Mouse (Mus musculus): ENCODE measurements around the gene Olfr1301.

The Olfr1301 gene

DNA sequence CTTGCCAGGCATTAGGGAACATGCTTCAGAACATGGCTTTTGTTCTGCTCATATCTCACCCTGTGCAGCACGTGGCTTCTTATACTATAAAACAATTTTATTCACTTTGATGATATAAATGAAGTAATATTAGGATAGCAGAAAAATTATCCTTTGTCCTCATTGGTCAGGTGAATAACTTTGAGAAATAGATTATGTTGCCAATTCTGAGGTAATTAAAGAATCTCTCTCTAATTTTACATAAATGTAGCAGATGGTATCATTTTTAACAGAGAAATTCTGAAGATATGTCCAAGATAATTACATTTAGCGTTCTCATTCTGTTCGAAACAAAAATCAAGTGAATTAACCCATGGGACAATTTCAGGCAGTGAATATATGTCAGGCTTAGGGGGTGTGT lies at the start of gene Olfr1301:
Gene Olfr1301 (plus strand): TSS at position 301 of the 400 bp plus-strand sequence.
- DNase-seq (ENCODE audit: low read depth, low spot score), result no peak

DNA sequence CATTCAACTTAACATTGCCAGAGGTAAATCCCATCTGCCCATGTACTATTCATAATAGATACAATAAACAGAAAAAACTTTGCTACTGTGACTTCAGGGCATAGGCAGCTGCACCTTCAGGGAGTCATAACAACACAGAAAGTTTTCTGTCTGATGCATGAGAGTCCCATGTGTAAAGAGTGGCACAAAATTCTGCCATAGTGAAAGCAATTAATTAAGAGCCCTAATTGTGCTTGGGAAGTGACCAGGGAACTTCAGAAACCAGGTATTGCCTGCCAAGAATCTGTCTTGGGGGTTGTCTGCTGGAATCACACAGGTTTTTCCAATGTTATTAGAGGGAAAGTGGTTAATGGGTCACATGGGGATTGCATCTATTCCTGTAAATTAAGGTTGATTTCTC lies 24.1 kb upstream of the Olfr1301 start:
- no peak for DNase-seq (ENCODE audit: low read depth, low spot score)

DNA sequence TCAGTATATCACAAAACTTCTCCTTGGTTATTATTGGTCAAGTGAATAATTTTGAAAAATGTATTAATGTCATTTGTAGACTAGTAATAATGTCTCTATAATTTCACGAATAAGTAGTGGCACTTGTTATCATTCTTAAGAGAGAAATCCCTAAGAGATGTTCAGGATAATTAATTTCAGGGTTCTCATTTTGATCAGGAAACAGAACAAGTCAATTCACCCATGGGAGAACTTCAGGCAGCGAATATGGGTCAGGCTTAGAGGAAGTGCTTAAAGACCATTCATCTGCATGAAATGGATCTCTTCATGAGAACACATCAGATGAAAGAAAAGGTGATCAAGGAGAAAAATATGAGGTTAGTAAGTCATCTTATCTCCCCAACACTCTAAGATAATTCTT lies 26.3 kb downstream of the Olfr1301 start, which contains the start of gene Olfr1302:
Gene Olfr1302 (plus strand): TSS at position 301 of the 400 bp plus-strand sequence.
- no peak for DNase-seq (ENCODE audit: low read depth, low spot score)
